Mouse (Mus musculus) kidney, postnatal 36 days (tissue): ENCODE results near the gene Kpna1.

Source experiments
- DNase-seq, 2 experiments: peaks; one replicate each; pipeline ENCODE4 v3.0.0; 2021 to 2022; ENCODE audit warnings: mixed read lengths in 2 of 2

Gene Kpna1

GRCm38 (mm10) chr16:36071450-36072379 is 93.2 kb downstream of the Kpna1 start, which contains the start of the genes Fam162a and Ccdc58:
Gene Fam162a (minus strand): TSS chr16:36071594.
Gene Ccdc58 (plus strand): TSS chr16:36071685.
- DNase-seq: peak; percentile 93 to 96

DNA sequence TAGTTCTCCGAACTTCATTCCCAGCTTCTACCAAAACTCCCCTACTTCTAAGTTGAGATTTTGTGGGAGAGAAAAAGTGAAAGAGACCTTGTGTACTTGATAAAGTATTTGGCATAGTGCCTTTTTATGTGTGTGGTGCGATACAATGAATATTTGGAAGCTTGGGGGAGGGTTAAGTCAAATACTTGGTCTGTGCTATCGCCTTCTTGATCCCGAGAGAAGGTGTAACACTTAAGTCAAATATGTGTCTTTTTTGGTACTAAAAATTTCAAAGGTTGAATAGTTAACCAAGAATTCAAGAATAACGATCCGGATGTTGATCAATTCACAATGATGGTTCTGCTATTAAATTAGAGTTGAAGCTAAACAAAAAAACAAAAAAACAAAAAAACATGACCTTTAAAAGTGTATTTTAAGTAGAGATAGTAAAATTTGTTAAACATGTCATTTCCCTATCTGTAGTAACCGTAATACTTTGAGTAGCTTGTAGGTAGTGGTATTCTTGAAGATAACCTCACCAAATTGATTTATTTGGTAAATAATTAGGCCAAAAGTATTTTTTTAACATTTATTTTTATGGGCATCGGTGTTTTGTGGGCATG is 94.0 kb downstream of the Kpna1 start:
- DNase-seq: no peak

- DNase-seq: no peak
These were observed 96.2 kb downstream of the Kpna1 start for GRCm38 (mm10) chr16:36074772-36075171.

DNA sequence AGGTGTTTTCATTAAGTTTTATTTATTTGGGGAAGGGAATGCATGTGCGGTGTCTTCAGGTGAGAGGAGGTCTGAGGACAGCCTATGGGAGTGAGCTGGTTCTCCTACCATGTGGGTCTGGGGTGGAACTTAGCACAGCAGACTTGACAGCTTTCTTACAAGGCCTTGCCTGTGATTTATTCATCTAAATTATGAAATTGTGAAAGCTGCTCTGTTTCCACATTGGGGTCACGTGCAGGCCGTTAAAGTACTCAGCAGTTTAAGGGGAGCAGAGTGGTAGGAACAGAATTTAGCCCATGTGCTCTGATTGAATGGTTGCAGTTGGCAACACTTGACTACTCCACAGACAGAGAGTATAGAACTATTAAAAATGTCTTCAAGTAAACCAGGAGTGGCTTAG is 101.4 kb downstream of the Kpna1 start:
- no peak for DNase-seq
